Mouse (Mus musculus) ovary, postnatal 10 days (tissue): ENCODE results near the gene Rbm34.
A peak's percentile ranks its signal among the peaks of the same experiment; 100 is the strongest.
"Not testable (repeated sequence)": the region's sequence is repeated elsewhere in the genome, so short reads cannot be mapped to it uniquely, and the experiment has no call there.

Experiments used
- DNase-seq: peaks from one replicate; pipeline ENCODE4 v3.0.0; 2022; ENCODE audit warnings: low spot score

Rbm34 gene

GRCm38 (mm10) chr8:126970579-126971313, at the start of gene Rbm34:
Rbm34 (minus strand) TSS chr8:126971071.
- DNase-seq = peak; percentile 84

GRCm38 (mm10) chr8:127011668-127012067, 40.8 kb upstream of the Rbm34 start:
- DNase-seq = no peak

GRCm38 (mm10) chr8:126994506-126994905, 23.6 kb upstream of the Rbm34 start:
- DNase-seq = no peak

- DNase-seq = no peak
Measured at GRCm38 (mm10) chr8:126989363-126990153, 18.7 kb upstream of the Rbm34 start.

- DNase-seq = no peak
Measured at GRCm38 (mm10) chr8:126988346-126989006, 17.6 kb upstream of the Rbm34 start.

- DNase-seq = peak; percentile 52
Measured at GRCm38 (mm10) chr8:126986495-126986894, 15.6 kb upstream of the Rbm34 start.

GRCm38 (mm10) chr8:126980046-126980445, 9.2 kb upstream of the Rbm34 start:
- no peak for DNase-seq

- no peak for DNase-seq
Measured at GRCm38 (mm10) chr8:126979091-126979920, 8.4 kb upstream of the Rbm34 start.

- not testable (repeated sequence) for DNase-seq
Measured at GRCm38 (mm10) chr8:126978535-126978934, 7.7 kb upstream of the Rbm34 start.

GRCm38 (mm10) chr8:126978028-126978427, 7.2 kb upstream of the Rbm34 start:
- DNase-seq = no peak

- no peak for DNase-seq
Measured at GRCm38 (mm10) chr8:126976608-126977348, 5.9 kb upstream of the Rbm34 start.

- DNase-seq = no peak
Measured at GRCm38 (mm10) chr8:126975706-126976105, 4.8 kb upstream of the Rbm34 start.

GRCm38 (mm10) chr8:126974511-126974910, 3.6 kb upstream of the Rbm34 start:
- no peak for DNase-seq

- DNase-seq = no peak
Measured at GRCm38 (mm10) chr8:126973686-126974265, 2.9 kb upstream of the Rbm34 start.

GRCm38 (mm10) chr8:126972649-126973048, 1.8 kb upstream of the Rbm34 start:
- DNase-seq = no peak

- no peak for DNase-seq
Measured at GRCm38 (mm10) chr8:126972102-126972501, 1.2 kb upstream of the Rbm34 start.

GRCm38 (mm10) chr8:126971314-126971664, 418 bp upstream of the Rbm34 start:
- no peak for DNase-seq

- no peak for DNase-seq
Measured at GRCm38 (mm10) chr8:126969546-126969945, 1.3 kb downstream of the Rbm34 start.

GRCm38 (mm10) chr8:126968107-126968506, 2.8 kb downstream of the Rbm34 start:
- no peak for DNase-seq

- no peak for DNase-seq
Measured at GRCm38 (mm10) chr8:126965246-126965645, 5.6 kb downstream of the Rbm34 start.

GRCm38 (mm10) chr8:126962871-126963270, 8.0 kb downstream of the Rbm34 start:
- no peak for DNase-seq
